Mouse (Mus musculus): ENCODE data around the gene Vmn2r8. TPM values are rescaled to one million over a fixed set of nuclear protein-coding genes. Genes with fewer than 3 reads are reported as not detected.
"Not testable (repeated sequence)": the region's sequence is repeated elsewhere in the genome, so short reads cannot be mapped to it uniquely, and the experiment has no call there.

Vmn2r8 gene
- polyA plus RNA-seq (2015; fragmentation: Nextera tagmentation; extraction: Ambion mirVana) = not detected in 2 replicates

- H3K27ac ChIP-seq; H3K36me3 ChIP-seq (ENCODE audit: insufficient read depth, low read length); H3K9me3 ChIP-seq (replicated peaks; ENCODE audit: low read length); DNase-seq (ENCODE audit: low spot score); H3K27me3 ChIP-seq (ENCODE audit: insufficient read depth, low read length); H3K4me3 ChIP-seq (replicated peaks; ENCODE audit: low read depth, low read length); H3K4me1 ChIP-seq (replicated peaks; ENCODE audit: insufficient read depth, low read length); ATAC-seq (replicated peaks; ENCODE audit: low FRiP score, low read depth); H3K4me2 ChIP-seq (ENCODE audit: low read length); H3K9ac ChIP-seq (ENCODE audit: low read depth, low read length): not testable (repeated sequence)
- WGBS = 63% methylated on average over 2 of the region's 2 CpGs
These were observed at the start of gene Vmn2r8 for GRCm38 (mm10) chr5:108808750-108809149. Gene Vmn2r8, minus strand, starts transcription at chr5:108808850.

- not testable (repeated sequence) for H3K4me3 ChIP-seq (replicated peaks; ENCODE audit: low read depth, low read length); H3K27me3 ChIP-seq (ENCODE audit: insufficient read depth, low read length); H3K9me3 ChIP-seq (replicated peaks; ENCODE audit: low read length); ATAC-seq (replicated peaks; ENCODE audit: low FRiP score, low read depth); H3K36me3 ChIP-seq (ENCODE audit: insufficient read depth, low read length); H3K4me1 ChIP-seq (replicated peaks; ENCODE audit: insufficient read depth, low read length); H3K9ac ChIP-seq (ENCODE audit: low read depth, low read length); H3K4me2 ChIP-seq (ENCODE audit: low read length); DNase-seq (ENCODE audit: low spot score); H3K27ac ChIP-seq
- WGBS = 68% methylated on average over 1 of the region's 1 CpGs
These were observed 43.9 kb upstream of the Vmn2r8 start, which contains the start of gene Vmn2r9 for GRCm38 (mm10) chr5:108852501-108852900. Gene Vmn2r9, minus strand, starts transcription at chr5:108852601.

GRCm38 (mm10) chr5:108849466-108849865, 40.8 kb upstream of the Vmn2r8 start:
- ATAC-seq (replicated peaks; ENCODE audit: low FRiP score, low read depth) = no peak
- H3K9ac ChIP-seq (ENCODE audit: low read depth, low read length) = no peak overlapping the region

DNA sequence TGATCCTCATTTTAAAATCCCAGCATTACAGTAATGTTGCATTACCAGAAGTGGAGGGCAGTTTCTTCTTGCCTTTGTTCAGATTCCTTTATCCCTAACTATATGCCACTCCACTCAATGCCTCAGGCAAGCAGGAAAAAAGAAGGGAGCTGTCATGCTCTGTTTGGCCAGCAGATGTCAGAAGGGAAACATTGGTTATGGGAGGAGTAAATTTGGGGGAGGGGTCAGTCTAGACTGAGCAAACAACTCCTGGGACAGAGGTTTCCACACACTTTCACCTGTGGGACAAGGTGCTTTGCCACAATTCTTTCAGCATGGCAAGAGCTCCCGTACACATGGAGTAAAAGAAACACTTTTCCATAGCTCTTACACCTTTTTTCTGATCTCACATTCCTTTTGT, 27.5 kb upstream of the Vmn2r8 start:
- Histone ChIP-seq H3K4me1 (replicated peaks; ENCODE audit: insufficient read depth, low read length) (no peaks in the 10 kb centered on the region), H3K9ac (ENCODE audit: low read depth, low read length) (no peak overlapping the region), H3K36me3 (ENCODE audit: insufficient read depth, low read length) (no peaks in the 10 kb centered on the region), H3K27ac (no peak overlapping the region), H3K27me3 (ENCODE audit: insufficient read depth, low read length) (no peaks in the 10 kb centered on the region), H3K4me3 (replicated peaks; ENCODE audit: low read depth, low read length) (no peak overlapping the region), H3K4me2 (ENCODE audit: low read length) (no peak overlapping the region), H3K9me3 (replicated peaks; ENCODE audit: low read length) (no peaks in the 10 kb centered on the region)
- WGBS = 68% methylated on average over 1 of the region's 1 CpGs
- no peak for ATAC-seq (replicated peaks; ENCODE audit: low FRiP score, low read depth)
- peak; percentile 52 for TF ChIP-seq CTCF (IDR thresholded peaks at IDR 0.05; ENCODE audit: low read depth)
- peak; percentile 27 for DNase-seq (ENCODE audit: low spot score)

More at GRCm38 (mm10) chr5:108849466-108849865, 40.8 kb upstream of the Vmn2r8 start:
- no peaks in the 10 kb centered on the region for H3K27me3 ChIP-seq (ENCODE audit: insufficient read depth, low read length)
- 34% methylated on average over 1 of the region's 1 CpGs for WGBS
- no peak for DNase-seq (ENCODE audit: low spot score)
- no peak for TF ChIP-seq CTCF (IDR thresholded peaks at IDR 0.05; ENCODE audit: low read depth)
- no peaks in the 10 kb centered on the region for H3K4me1 ChIP-seq (replicated peaks; ENCODE audit: insufficient read depth, low read length)
- no peaks in the 10 kb centered on the region for H3K9me3 ChIP-seq (replicated peaks; ENCODE audit: low read length)
- H3K4me3 ChIP-seq (replicated peaks; ENCODE audit: low read depth, low read length) = no peak overlapping the region
- no peak overlapping the region for H3K27ac ChIP-seq
- H3K36me3 ChIP-seq (ENCODE audit: insufficient read depth, low read length) = no peaks in the 10 kb centered on the region
- H3K4me2 ChIP-seq (ENCODE audit: low read length) = no peak overlapping the region

GRCm38 (mm10) chr5:108823276-108823675, 14.6 kb upstream of the Vmn2r8 start:
- Histone ChIP-seq H3K27ac (no peak overlapping the region), H3K27me3 (ENCODE audit: insufficient read depth, low read length) (no peaks in the 10 kb centered on the region), H3K4me3 (replicated peaks; ENCODE audit: low read depth, low read length) (no peak overlapping the region), H3K9ac (ENCODE audit: low read depth, low read length) (no peak overlapping the region), H3K4me1 (replicated peaks; ENCODE audit: insufficient read depth, low read length) (no peaks in the 10 kb centered on the region), H3K4me2 (ENCODE audit: low read length) (no peak overlapping the region), H3K36me3 (ENCODE audit: insufficient read depth, low read length) (no peaks in the 10 kb centered on the region), H3K9me3 (replicated peaks; ENCODE audit: low read length) (no peaks in the 10 kb centered on the region)
- DNase-seq (ENCODE audit: low spot score) (no peak), ATAC-seq (replicated peaks; ENCODE audit: low FRiP score, low read depth) (no peak)
- no peak for TF ChIP-seq CTCF (IDR thresholded peaks at IDR 0.05; ENCODE audit: low read depth)
- WGBS = 88% methylated on average over 2 of the region's 2 CpGs

DNA sequence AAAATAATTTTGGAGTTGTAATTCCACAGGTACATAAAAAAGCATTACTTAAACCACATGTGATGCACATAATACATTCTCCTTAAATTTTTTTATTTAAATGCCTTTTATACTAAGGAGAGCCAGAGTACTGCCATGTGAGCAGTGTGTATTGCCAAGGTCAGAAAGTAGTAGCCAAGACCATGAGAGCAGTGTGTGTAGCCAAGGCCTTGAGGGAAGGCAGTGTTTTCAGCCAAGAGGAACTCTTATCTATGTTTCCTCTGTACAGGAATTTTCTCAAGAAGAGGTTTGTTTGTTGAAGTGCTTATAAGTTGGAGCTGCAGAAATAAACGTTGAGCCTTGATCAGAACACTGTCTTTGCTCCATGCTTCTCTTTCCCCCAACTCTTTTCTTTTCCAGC, 5.0 kb downstream of the Vmn2r8 start:
- Histone ChIP-seq H3K4me3 (replicated peaks; ENCODE audit: low read depth, low read length) (no peak overlapping the region), H3K9me3 (replicated peaks; ENCODE audit: low read length) (no peaks in the 10 kb centered on the region), H3K27me3 (ENCODE audit: insufficient read depth, low read length) (no peaks in the 10 kb centered on the region), H3K9ac (ENCODE audit: low read depth, low read length) (no peak overlapping the region), H3K36me3 (ENCODE audit: insufficient read depth, low read length) (no peaks in the 10 kb centered on the region), H3K4me2 (ENCODE audit: low read length) (no peak overlapping the region), H3K4me1 (replicated peaks; ENCODE audit: insufficient read depth, low read length) (no peaks in the 10 kb centered on the region), H3K27ac (no peak overlapping the region)
- ATAC-seq (replicated peaks; ENCODE audit: low FRiP score, low read depth) (no peak), DNase-seq (ENCODE audit: low spot score) (no peak)
- 43% methylated on average over 1 of the region's 1 CpGs for WGBS
- TF ChIP-seq CTCF (IDR thresholded peaks at IDR 0.05; ENCODE audit: low read depth) = no peak

DNA sequence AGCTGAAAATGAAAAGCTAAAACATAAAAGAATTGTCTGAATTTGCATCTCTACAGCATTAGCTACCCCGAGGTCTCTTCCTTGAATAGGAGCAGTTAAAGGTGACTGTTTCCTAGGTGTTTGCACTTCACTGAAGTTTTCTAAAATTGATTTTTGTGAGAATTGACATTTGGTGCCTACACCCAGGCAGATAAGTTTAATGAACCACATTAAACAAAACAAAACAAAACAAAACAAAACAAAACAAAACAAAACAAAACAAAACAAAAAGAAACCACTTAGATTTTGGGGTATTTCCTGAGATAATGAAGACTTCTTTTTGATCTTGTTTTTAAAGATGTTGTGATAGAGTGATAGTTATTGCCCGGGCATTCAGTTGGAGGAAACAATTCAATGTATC, 13.4 kb downstream of the Vmn2r8 start, which contains the start of gene Tmed11:
Tmed11 (minus strand) TSS at position 101 of the 400 bp plus-strand sequence.
- not testable (repeated sequence) for ATAC-seq (replicated peaks; ENCODE audit: low FRiP score, low read depth)
- WGBS = 66% methylated on average over 2 of the region's 2 CpGs

More for the DNA sequence above, 13.4 kb downstream of the Vmn2r8 start, which contains the start of gene Tmed11:
- not testable (repeated sequence) for H3K4me2 ChIP-seq (ENCODE audit: low read length); DNase-seq (ENCODE audit: low spot score); H3K27me3 ChIP-seq (ENCODE audit: insufficient read depth, low read length); H3K27ac ChIP-seq; H3K9me3 ChIP-seq (replicated peaks; ENCODE audit: low read length); H3K4me3 ChIP-seq (replicated peaks; ENCODE audit: low read depth, low read length); H3K36me3 ChIP-seq (ENCODE audit: insufficient read depth, low read length); H3K9ac ChIP-seq (ENCODE audit: low read depth, low read length); H3K4me1 ChIP-seq (replicated peaks; ENCODE audit: insufficient read depth, low read length)
